Mouse (Mus musculus) heart, postnatal 0 days (tissue): ENCODE measurements around the gene Nup133. TPM values are rescaled to one million over a fixed set of nuclear protein-coding genes. Genes with fewer than 3 reads are reported as not detected.

Source experiments
- ATAC-seq: fragments of 200-750 bp; cut with Nextera tagmentation; 2 replicates; pipeline ENCODE4 v1.8.0; 2017; ENCODE audit warnings: low read depth, moderate number of reproducible peaks, moderate library complexity; ENCODE audit not compliant: insufficient read depth
- DNase-seq: peaks from one replicate; pipeline ENCODE4 v3.0.0-alpha.2; 2016; ENCODE audit warnings: low spot score
- H3K27ac ChIP-seq: fragments of 300-500 bp; sonication (generic); 2 replicates; pipeline ENCODE4 v1.5.1; 2014; ENCODE audit warnings: low read depth, mild to moderate bottlenecking
- H3K27me3 ChIP-seq: fragments of 300-500 bp; sonication (generic); 2 replicates; pipeline ENCODE4 v1.6.1; 2014; ENCODE audit warnings: low read length, mixed read lengths; ENCODE audit not compliant: control insufficient read depth, insufficient read depth
- H3K36me3 ChIP-seq: fragments of 300-500 bp; sonication (generic); replicated peaks from 2 replicates; pipeline ENCODE4 v1.6.1; 2014; ENCODE audit warnings: low read length, mixed read lengths; ENCODE audit not compliant: control insufficient read depth, insufficient read depth
- H3K4me1 ChIP-seq: fragments of 300-500 bp; sonication (generic); 2 replicates; pipeline ENCODE4 v1.6.1; 2014; ENCODE audit warnings: antibody characterized with exemption; ENCODE audit not compliant: control insufficient read depth, insufficient read depth
- H3K4me2 ChIP-seq: fragments of 300-500 bp; sonication (generic); 2 replicates; pipeline ENCODE4 v1.6.1; 2014; ENCODE audit warnings: low read depth, mild to moderate bottlenecking, low read length, moderate library complexity
- H3K4me3 ChIP-seq: fragments of 300-500 bp; sonication (generic); 2 replicates; pipeline ENCODE4 v1.5.1; 2014; ENCODE audit warnings: low read depth, low read length
- H3K9ac ChIP-seq: fragments of 300-500 bp; sonication (generic); replicated peaks from 2 replicates; pipeline ENCODE4 v1.6.1; 2014; ENCODE audit warnings: low read depth, low read length, mixed read lengths
- H3K9me3 ChIP-seq: fragments of 300-500 bp; sonication (generic); replicated peaks from 2 replicates; pipeline ENCODE4 v1.6.1; 2016; ENCODE audit warnings: low read length; ENCODE audit not compliant: control insufficient read depth
- CTCF ChIP-seq: IDR thresholded peaks from 2 replicates; pipeline ENCODE4 v1.5.1; 2016; ENCODE audit warnings: antibody characterized with exemption, control low read depth, low read depth
- EP300 ChIP-seq: IDR thresholded peaks from 2 replicates; pipeline ENCODE4 v1.6.1; 2016; ENCODE audit warnings: antibody characterized with exemption, low read depth
- WGBS: fragments of 180-500 bp; shearing (Covaris S2); extraction: QIAGEN DNeasy Blood & Tissue Kit; methylation state at CpG from one replicate; pipeline ENCODE4 v1.1.7; 2014; 5-methylcytosine and 5-hydroxymethylcytosine counted together
- polyA plus RNA-seq: library from polyadenylated mRNA; unstranded; fragments of >200 nt; fragmentation: Nextera tagmentation; extraction: Ambion mirVana; gene quantifications from 2 replicates; pipeline ENCODE4 v1.2.1, GENCODE M21; 2015
- total RNA-seq: library from RNA; depleted of rRNA; stranded (reverse); fragments of >200 nt; gene quantifications from 2 replicates; pipeline ENCODE4 v1.2.3, GENCODE M21; 2014; ENCODE audit warnings: low replicate concordance; rRNA removed

Gene Nup133
- total RNA-seq = 14.8 and 20.3 TPM in 2 replicates
- polyA plus RNA-seq = 9.8 and 10.2 TPM in 2 replicates

- Histone ChIP-seq H3K27ac (peak within 1 kb of the TSS; percentile 90), H3K4me2 (peak within 1 kb of the TSS; percentile 95), H3K4me3 (peak within 1 kb of the TSS; percentile 99), H3K9ac (peak within 1 kb of the TSS; percentile 89), H3K36me3 (peaks cover 32% of the 10 kb centered on the region), H3K9me3 (no peaks in the 10 kb centered on the region), H3K4me1 (no peaks in the 10 kb centered on the region), H3K27me3 (no peaks in the 10 kb centered on the region)
- TF ChIP-seq EP300 = no peak
- no peak for TF ChIP-seq CTCF
- ATAC-seq = peak; percentile 90
- DNase-seq = peak; percentile 97
- whole genome bisulfite sequencing = under 1% methylated on average over 76 of the region's 77 CpGs
These were observed at the start of gene Nup133 for GRCm38 (mm10) chr8:123948942-123949685. Gene Nup133 (minus strand): TSS chr8:123949265.

DNA sequence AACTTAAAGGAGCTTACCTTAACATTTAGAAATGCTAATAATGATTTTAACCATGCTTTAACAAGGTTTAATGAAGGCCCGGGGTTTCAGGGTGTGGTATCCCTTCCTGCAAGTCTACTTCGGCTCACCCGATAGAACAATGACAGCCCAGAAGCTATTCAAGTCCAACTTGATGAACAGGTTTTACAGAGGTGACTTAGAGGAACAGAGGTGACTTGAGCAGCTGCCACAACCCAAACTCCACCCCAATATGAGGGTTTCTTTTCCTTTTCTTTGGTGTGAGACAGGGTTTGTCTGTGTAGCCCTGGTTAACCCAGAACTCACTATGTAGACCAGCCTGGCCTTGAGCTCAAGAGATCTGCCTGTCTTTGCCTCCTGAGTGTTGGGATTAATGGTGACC, 44.9 kb upstream of the Nup133 start:
- no peak for TF ChIP-seq CTCF
- no peak overlapping the region for H3K9ac ChIP-seq
- no peak overlapping the region for H3K27ac ChIP-seq
- no peak overlapping the region for H3K4me2 ChIP-seq
- no peaks in the 10 kb centered on the region for H3K27me3 ChIP-seq
- DNase-seq = no peak
- no peaks in the 10 kb centered on the region for H3K9me3 ChIP-seq
- H3K4me1 ChIP-seq = peaks cover 6% of the 10 kb centered on the region
- no peak overlapping the region for H3K4me3 ChIP-seq
- ATAC-seq = no peak
- 94% methylated on average over 3 of the region's 3 CpGs for WGBS
- peaks cover 38% of the 10 kb centered on the region for H3K36me3 ChIP-seq

GRCm38 (mm10) chr8:123993597-123993996, 44.5 kb upstream of the Nup133 start:
- WGBS = 92% methylated on average over 5 of the region's 5 CpGs
- no peak overlapping the region for H3K27ac ChIP-seq
- H3K27me3 ChIP-seq = no peaks in the 10 kb centered on the region
- peaks cover 9% of the 10 kb centered on the region for H3K4me1 ChIP-seq
- H3K4me2 ChIP-seq = no peak overlapping the region
- H3K9me3 ChIP-seq = no peaks in the 10 kb centered on the region
- H3K36me3 ChIP-seq = peaks cover 34% of the 10 kb centered on the region
- DNase-seq (no peak), ATAC-seq (no peak)
- no peak overlapping the region for H3K9ac ChIP-seq
- TF ChIP-seq EP300 = no peak
- no peak for TF ChIP-seq CTCF
- no peak overlapping the region for H3K4me3 ChIP-seq

DNA sequence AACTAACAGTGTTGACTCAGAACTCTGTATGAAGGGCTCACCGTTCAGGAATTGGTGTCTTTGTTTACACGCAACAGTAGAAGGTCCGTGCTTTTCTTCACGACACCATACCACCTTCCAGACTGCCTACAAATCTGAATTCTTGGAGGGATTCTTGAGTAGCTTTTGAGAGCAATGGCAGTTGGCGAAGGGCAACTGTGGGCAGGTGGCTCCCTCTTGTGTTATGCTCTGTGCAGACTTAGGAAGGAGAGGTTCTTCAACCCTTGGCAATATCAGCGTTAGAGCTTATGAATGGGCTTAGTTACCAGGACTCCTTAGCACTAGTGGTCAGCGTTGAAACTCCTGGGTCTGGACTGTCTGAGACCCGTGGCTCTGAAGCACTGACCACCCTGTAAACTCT, 43.5 kb upstream of the Nup133 start:
- 74% methylated on average over 8 of the region's 8 CpGs for WGBS
- H3K4me2 ChIP-seq = no peak overlapping the region
- H3K4me3 ChIP-seq = no peak overlapping the region
- peaks cover 25% of the 10 kb centered on the region for H3K36me3 ChIP-seq
- no peaks in the 10 kb centered on the region for H3K27me3 ChIP-seq
- ATAC-seq (no peak), DNase-seq (no peak)
- no peaks in the 10 kb centered on the region for H3K9me3 ChIP-seq
- H3K9ac ChIP-seq = no peak overlapping the region
- TF ChIP-seq CTCF (peak; percentile 42), EP300 (no peak)
- peaks cover 9% of the 10 kb centered on the region for H3K4me1 ChIP-seq
- H3K27ac ChIP-seq = no peak overlapping the region

DNA sequence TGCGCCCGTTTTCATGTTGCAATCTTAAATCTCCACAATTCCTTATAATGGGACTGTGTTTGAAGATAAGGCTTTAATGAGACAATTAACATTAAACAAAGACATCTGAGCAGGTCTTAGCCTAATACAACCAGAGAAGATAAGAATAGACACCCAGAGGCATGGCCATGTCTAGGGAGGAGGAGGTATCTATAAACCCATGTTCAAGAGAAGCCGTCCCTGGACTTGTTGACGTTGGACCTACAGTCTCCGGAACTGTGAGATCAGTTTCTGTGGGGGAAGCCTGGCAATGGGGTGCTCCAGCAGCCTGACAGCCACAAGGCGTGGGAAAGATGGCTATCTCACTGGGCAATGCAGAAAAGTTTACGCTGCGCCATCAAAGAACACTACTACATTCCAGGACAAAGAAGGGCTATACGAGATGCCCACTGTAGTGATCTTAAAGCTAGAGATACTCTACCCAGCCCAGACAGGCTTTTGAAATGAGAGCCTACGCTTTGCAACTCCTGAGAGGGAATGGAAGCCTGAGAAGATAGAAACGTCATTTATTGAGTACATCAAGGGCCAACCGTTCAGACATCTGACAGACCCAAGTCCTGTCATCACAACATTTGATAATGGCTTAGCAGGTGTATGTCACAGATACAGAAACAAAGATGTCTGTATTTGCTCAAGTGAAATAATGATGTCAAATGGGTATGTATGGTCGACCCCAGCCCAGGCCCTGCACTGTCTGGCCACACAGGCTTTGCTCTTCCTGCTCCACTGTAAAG, 41.4 kb upstream of the Nup133 start:
- TF ChIP-seq CTCF (no peak), EP300 (no peak)
- WGBS = 58% methylated on average over 13 of the region's 13 CpGs
- H3K9ac ChIP-seq = no peak overlapping the region
- H3K36me3 ChIP-seq = peaks cover 9% of the 10 kb centered on the region; the same call in 1 of the 2 replicates
- DNase-seq (no peak), ATAC-seq (no peak)
- no peak overlapping the region for H3K27ac ChIP-seq
- no peak overlapping the region for H3K4me3 ChIP-seq
- H3K4me1 ChIP-seq = peaks cover 9% of the 10 kb centered on the region
- H3K4me2 ChIP-seq = no peak overlapping the region
- no peaks in the 10 kb centered on the region for H3K9me3 ChIP-seq
- no peaks in the 10 kb centered on the region for H3K27me3 ChIP-seq
